Mouse (Mus musculus) myocyte (in vitro differentiated cells): ENCODE data around the gene Tpra1.

Source experiments
- POLR2A ChIP-seq: IDR thresholded peaks from one replicate; pipeline ENCODE4 v1.6.1; 2011; ENCODE audit warnings: low read depth, mild to moderate bottlenecking, control low read depth, moderate library complexity; ENCODE audit not compliant: insufficient read length
- USF1 ChIP-seq: IDR thresholded peaks from one replicate; pipeline ENCODE4 v1.6.1; 2011; ENCODE audit warnings: low read depth, mild to moderate bottlenecking, control low read depth, moderate library complexity

- TF ChIP-seq POLR2A, result no peak
- TF ChIP-seq USF1, result no peak
Observed at GRCm38 (mm10) chr6:88874868-88875508, 27.1 kb upstream of the Tpra1 start, which contains the start of gene Podxl2.
